Mouse (Mus musculus) E14TG2a.4 (cell line): Measurements from ENCODE around the gene Ifna13.

Source experiments
- CTCF ChIP-seq: conservative IDR thresholded peaks from 2 replicates; pipeline ENCODE4 v1.5.1; 2014; ENCODE audit warnings: low read length
- POU5F1 ChIP-seq: IDR thresholded peaks from 2 replicates; pipeline ENCODE4 v1.6.1; 2014; ENCODE audit warnings: low read length, borderline replicate concordance

GRCm38 (mm10) chr4:88641077-88641831, 3.0 kb downstream of the Ifna13 start:
- TF ChIP-seq CTCF (no peak; the same call in 1 of the 2 replicates), POU5F1 (no peak)
